Mouse (Mus musculus) testis, adult 2 months (tissue): ENCODE measurements at regions not wholly inside any gene's neighbourhood (a gene's known extent, or its start where the extent isn't known, plus 50 kb on each side); places are given as distances from the start of the nearest gene placed in this dataset.

Source experiments
- CTCF ChIP-seq: fragments of 200-500 bp; IDR thresholded peaks from 2 replicates; pipeline ENCODE4 v1.5.1; 2012; ENCODE audit warnings: low read depth, mild to moderate bottlenecking, inconsistent platforms, low read length, moderate library complexity; ENCODE audit not compliant: control insufficient read depth, insufficient read depth, insufficient replicate concordance
- POLR2A ChIP-seq: fragments of 200-500 bp; IDR thresholded peaks from 2 replicates; pipeline ENCODE4 v1.6.1; 2012; ENCODE audit warnings: low read depth, mild to moderate bottlenecking, inconsistent platforms, low read length, moderate library complexity; ENCODE audit not compliant: control insufficient read depth

- TF ChIP-seq CTCF: no peak
- no peak for TF ChIP-seq POLR2A
Observed at GRCm38 (mm10) chr10:87676041-87676672, 154.6 kb downstream of the Pah start.
